Mouse (Mus musculus) lung, postnatal 0 days (tissue): Measurements from ENCODE around the gene Cd3eap. TPM values are rescaled to one million over a fixed set of nuclear protein-coding genes. Genes with fewer than 3 reads are reported as not detected.

ENCODE experiments used
- ATAC-seq: fragments of 200-750 bp; cut with Nextera tagmentation; 2 replicates; pipeline ENCODE4 v1.8.0; 2017; ENCODE audit warnings: moderate library complexity
- DNase-seq: peaks from one replicate; pipeline ENCODE4 v3.0.0-alpha.2; 2016; ENCODE audit warnings: low spot score
- H3K27ac ChIP-seq: fragments of 300-500 bp; sonication (generic); 2 replicates; pipeline ENCODE4 v1.5.1; 2014; ENCODE audit warnings: antibody characterized with exemption, mild to moderate bottlenecking, low read length, mixed read lengths
- H3K27me3 ChIP-seq: fragments of 300-500 bp; sonication (generic); replicated peaks from 2 replicates; pipeline ENCODE4 v1.6.1; 2014; ENCODE audit warnings: low read length, mixed read lengths; ENCODE audit not compliant: insufficient read depth
- H3K36me3 ChIP-seq: fragments of 300-500 bp; sonication (generic); 2 replicates; pipeline ENCODE4 v1.6.1; 2014; ENCODE audit warnings: low read length, mixed read lengths; ENCODE audit not compliant: insufficient read depth
- H3K4me1 ChIP-seq: fragments of 300-500 bp; sonication (generic); 2 replicates; pipeline ENCODE4 v1.6.1; 2014; ENCODE audit warnings: antibody characterized with exemption, low read depth, low read length, mixed read lengths; ENCODE audit not compliant: insufficient read depth
- H3K4me2 ChIP-seq: fragments of 300-500 bp; sonication (generic); replicated peaks from 2 replicates; pipeline ENCODE4 v1.6.1; 2014; ENCODE audit warnings: low read depth, mild to moderate bottlenecking, low read length, moderate library complexity, mixed read lengths
- H3K4me3 ChIP-seq: fragments of 300-500 bp; sonication (generic); 2 replicates; pipeline ENCODE4 v1.5.1; 2014; ENCODE audit warnings: low read depth, low read length
- H3K9ac ChIP-seq: fragments of 300-500 bp; sonication (generic); replicated peaks from 2 replicates; pipeline ENCODE4 v1.6.1; 2014; ENCODE audit warnings: low read depth, mild to moderate bottlenecking
- H3K9me3 ChIP-seq: fragments of 300-500 bp; sonication (generic); 2 replicates; pipeline ENCODE4 v1.6.1; 2016; ENCODE audit warnings: low read length, mixed read lengths
- CTCF ChIP-seq: IDR thresholded peaks from 2 replicates; pipeline ENCODE4 v1.5.1; 2016; ENCODE audit warnings: antibody characterized with exemption, mild to moderate bottlenecking
- EP300 ChIP-seq: IDR thresholded peaks from 2 replicates; pipeline ENCODE4 v1.6.1; 2016; ENCODE audit warnings: antibody characterized with exemption, mild to moderate bottlenecking, control low read depth
- WGBS: fragments of 180-500 bp; shearing (Covaris S2); extraction: QIAGEN DNeasy Blood & Tissue Kit; methylation state at CpG from one replicate; pipeline ENCODE4 v1.1.7; 2014; 5-methylcytosine and 5-hydroxymethylcytosine counted together
- polyA plus RNA-seq: library from polyadenylated mRNA; unstranded; fragments of >200 nt; fragmentation: Nextera tagmentation; extraction: Ambion mirVana; gene quantifications from 2 replicates; pipeline ENCODE4 v1.2.1, GENCODE M21; 2015

Cd3eap gene
- polyA plus RNA-seq, 1 experiment from 2014 or later: 7.6 TPM

DNA sequence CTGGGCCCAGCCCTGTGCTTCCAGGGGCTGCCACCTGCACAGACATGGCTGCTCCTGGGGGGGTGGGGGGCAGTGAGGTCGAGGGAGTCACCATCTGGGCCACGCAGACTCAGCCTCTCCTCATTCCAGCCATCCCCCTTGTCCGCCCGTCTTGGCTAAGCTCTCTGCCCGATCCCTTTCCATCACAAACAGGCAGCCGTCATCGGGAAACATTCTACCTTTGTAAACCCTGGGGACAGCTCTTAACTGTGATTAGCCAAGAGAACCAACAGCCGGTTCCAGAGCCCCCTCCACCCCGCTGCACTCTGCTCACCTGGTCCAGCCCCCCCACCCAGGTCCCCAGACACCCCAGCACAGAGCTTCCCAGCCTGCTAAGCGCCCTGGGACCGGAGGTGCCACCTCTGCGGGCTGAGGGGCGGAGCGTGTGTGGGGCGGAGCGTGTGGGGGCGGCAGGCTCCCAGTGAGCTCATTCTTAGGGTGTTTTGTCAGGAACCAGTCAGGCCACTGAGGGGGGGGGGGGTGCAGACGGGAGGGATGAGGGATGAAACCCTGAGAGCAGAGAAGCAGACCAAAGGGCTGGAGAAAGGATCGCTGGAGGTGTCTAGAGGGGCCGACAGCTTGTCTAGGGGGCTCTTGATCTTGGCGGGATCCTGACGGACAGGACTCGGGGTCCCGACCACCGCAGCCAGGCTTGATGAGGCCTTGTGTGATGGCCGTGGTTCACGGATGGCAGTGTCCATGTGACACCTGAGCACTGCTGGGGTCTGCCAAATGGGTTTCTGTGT is 40.4 kb upstream of the Cd3eap start:
- Histone ChIP-seq H3K36me3 (no peaks in the 10 kb centered on the region), H3K27me3 (0 out of 2 replicates have a peak, but pooled peaks cover 10% of the 10 kb centered on the region), H3K4me3 (peak overlapping the region; percentile 19; the same call in 1 of the 2 replicates), H3K9ac (peak overlapping the region; percentile 32; the same call in 1 of the 2 replicates), H3K27ac (peak overlapping the region; percentile 26; the same call in 1 of the 2 replicates), H3K4me2 (peak overlapping the region; percentile 58), H3K4me1 (no peaks in the 10 kb centered on the region), H3K9me3 (no peaks in the 10 kb centered on the region)
- DNase-seq (peak; percentile 83), ATAC-seq (peak; percentile 80)
- no peak for TF ChIP-seq EP300
- TF ChIP-seq CTCF: no peak
- 2% methylated on average over 26 of the region's 27 CpGs for WGBS

DNA sequence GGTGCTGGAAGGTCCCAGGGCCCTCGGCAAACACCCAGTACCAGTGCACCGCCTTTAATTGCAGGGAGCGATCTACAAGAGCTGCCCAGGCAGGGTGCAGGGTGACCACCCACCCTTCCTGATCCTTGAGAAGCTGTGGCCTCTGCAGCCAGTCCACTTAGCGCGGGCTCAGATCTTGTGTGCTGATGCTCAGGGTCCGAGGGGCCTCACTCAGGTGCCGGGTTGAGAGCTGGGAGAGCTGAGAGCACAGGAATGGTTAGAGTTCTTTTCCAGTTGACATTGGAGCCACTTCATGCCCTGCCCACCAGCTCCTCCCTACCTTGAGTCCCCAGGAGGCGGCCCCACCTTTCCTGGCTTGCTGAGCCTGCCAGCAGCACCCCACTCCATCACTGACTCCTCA is 35.2 kb upstream of the Cd3eap start:
- Histone ChIP-seq H3K27ac (no peak overlapping the region), H3K9me3 (no peaks in the 10 kb centered on the region), H3K4me1 (no peaks in the 10 kb centered on the region), H3K27me3 (no peaks in the 10 kb centered on the region), H3K9ac (no peak overlapping the region), H3K36me3 (0 out of 2 replicates have a peak, but pooled peaks cover 8% of the 10 kb centered on the region), H3K4me3 (no peak overlapping the region), H3K4me2 (no peak overlapping the region)
- peak; percentile 30 for DNase-seq
- peak; percentile 39 for ATAC-seq
- no peak for TF ChIP-seq EP300
- no peak for TF ChIP-seq CTCF
- 53% methylated on average over 8 of the region's 8 CpGs for WGBS

DNA sequence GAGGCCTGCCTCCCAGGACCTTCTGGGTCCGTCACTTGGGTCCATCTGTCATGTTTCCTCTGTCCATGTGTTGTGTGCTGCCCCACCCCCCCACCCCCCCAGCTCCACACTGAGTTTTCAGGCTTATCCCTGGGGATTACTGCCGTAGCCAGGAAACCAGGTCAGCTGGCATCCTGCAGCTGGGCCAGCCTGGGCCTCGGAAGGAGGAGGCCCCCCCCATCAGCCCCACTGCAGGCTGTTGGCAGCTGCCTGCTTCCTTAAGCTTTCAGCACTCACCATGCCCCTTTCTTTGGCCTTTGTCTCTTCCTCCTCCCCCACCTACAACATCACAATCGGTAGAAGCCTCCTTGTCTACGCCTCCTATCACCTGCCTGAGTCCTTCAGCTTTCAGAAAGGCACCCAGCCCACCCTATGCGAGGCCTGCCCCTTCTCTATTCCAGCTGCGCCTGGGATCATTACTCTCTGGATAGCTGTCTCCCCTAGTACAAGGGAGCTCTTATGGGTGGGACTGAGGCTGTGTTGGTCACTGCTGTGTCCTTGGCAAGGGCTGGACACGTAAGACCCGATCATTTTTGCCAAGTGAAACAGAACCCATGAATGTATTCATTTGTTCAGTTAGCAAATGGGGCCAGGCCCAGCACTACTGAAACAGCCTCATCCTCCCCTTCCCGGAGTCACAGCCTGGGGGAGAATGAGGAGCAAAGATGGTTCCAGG is 29.6 kb upstream of the Cd3eap start:
- H3K9ac ChIP-seq: no peak overlapping the region
- H3K4me1 ChIP-seq: no peaks in the 10 kb centered on the region
- no peak for DNase-seq
- TF ChIP-seq CTCF: no peak
- H3K9me3 ChIP-seq: no peaks in the 10 kb centered on the region
- WGBS: 86% methylated on average over 9 of the region's 10 CpGs
- peaks cover 20% of the 10 kb centered on the region for H3K36me3 ChIP-seq
- no peak overlapping the region for H3K4me2 ChIP-seq
- no peak overlapping the region for H3K27ac ChIP-seq
- H3K27me3 ChIP-seq: no peaks in the 10 kb centered on the region
- H3K4me3 ChIP-seq: no peak overlapping the region
- ATAC-seq: no peak

DNA sequence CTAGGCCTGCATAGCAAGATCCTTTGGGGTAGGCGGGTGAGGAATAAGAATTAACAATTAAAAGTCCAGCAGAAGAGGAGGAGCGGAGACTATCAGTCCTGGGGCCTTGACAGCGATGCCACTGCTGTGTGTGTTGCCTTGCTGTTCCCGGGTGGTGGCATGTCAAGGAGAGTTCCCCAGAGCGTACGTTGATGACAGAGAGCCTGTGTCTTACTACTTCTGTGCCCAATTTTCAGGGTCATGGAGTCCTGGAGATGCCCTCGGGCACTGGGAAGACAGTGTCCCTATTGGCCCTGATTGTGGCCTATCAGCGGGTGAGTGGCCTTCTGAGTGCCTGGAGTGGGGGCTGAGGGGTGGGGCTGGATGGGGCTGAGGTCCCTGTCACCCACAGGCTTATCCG is 24.4 kb upstream of the Cd3eap start:
- H3K4me1 ChIP-seq: 0 out of 2 replicates have a peak, but pooled peaks cover 3% of the 10 kb centered on the region
- no peaks in the 10 kb centered on the region for H3K9me3 ChIP-seq
- no peak overlapping the region for H3K4me3 ChIP-seq
- no peak for TF ChIP-seq EP300
- no peak for TF ChIP-seq CTCF
- H3K36me3 ChIP-seq: peaks cover 12% of the 10 kb centered on the region
- ATAC-seq (no peak), DNase-seq (no peak)
- H3K9ac ChIP-seq: no peak overlapping the region
- H3K4me2 ChIP-seq: no peak overlapping the region
- 82% methylated on average over 9 of the region's 9 CpGs for WGBS
- H3K27me3 ChIP-seq: no peaks in the 10 kb centered on the region
- no peak overlapping the region for H3K27ac ChIP-seq

DNA sequence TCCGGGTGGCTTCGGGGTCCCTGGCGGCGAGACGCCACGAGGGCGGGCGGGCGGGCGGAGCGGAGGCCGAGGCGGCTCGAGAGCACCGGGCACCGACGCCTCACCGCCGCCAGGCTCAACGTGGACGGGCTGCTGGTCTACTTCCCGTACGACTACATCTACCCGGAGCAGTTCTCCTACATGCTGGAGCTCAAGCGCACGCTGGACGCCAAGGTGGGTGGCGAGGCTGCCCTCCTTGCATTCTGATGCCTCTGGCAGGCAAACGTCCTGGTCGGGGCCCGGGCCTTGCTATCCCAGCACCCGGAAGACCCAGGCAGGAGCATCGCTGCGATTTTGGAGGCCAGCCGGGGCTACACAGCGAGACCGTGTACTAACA is 22.9 kb upstream of the Cd3eap start:
- peak; percentile 66 for ATAC-seq
- H3K27me3 ChIP-seq: no peaks in the 10 kb centered on the region
- peak overlapping the region; percentile 75 for H3K4me3 ChIP-seq
- 0% methylated on average over 30 of the region's 37 CpGs for WGBS
- H3K36me3 ChIP-seq: peaks cover 9% of the 10 kb centered on the region
- no peaks in the 10 kb centered on the region for H3K9me3 ChIP-seq
- no peak for TF ChIP-seq EP300
- no peak; the same call in 1 of the 2 replicates for TF ChIP-seq CTCF
- 0 out of 2 replicates have a peak, but pooled peaks cover 3% of the 10 kb centered on the region for H3K4me1 ChIP-seq
- peak; percentile 55 for DNase-seq
- peak overlapping the region; percentile 73 for H3K9ac ChIP-seq
- no peak overlapping the region for H3K27ac ChIP-seq
- peak overlapping the region; percentile 88 for H3K4me2 ChIP-seq

DNA sequence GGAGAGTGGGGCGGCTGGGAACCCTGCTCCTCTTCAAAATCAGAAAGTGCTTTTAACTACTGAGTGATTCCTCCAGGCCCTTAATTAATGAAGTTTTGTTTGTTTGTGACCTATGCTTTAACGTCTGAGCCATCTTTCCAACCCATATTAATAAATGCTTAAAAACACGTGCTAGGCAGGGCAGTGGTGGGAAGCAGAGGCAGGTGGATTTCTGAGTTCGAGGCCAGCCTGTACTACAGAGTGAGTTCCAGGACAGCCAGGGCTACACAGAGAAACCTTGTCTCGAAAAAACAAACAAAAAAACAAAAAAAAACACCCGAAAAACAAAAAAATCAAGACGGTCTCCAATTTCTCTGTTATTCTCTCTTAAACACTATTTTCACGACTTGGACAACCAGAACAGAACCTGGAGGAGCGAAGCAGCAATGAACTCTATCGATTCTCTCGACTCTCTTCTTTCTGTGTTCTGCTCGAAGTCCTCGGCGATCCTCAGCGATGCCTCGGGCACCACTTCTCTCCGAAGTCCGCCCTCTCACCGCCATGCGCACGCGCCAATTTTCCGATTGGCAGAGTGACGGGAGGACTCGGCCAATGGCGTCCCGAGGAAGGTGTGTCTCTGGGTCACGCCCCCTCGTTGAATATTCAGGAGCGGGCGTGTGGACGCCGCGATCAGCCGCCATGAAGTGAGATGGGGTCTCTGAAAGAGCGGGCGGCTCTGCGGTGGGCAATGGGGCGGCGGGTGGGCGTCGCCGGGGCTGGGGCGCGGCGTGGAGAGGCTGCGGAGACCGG is 22.3 kb upstream of the Cd3eap start, which contains the start of gene Ercc2:
Ercc2 (plus strand) TSS at position 634 of the 789 bp plus-strand sequence.
- ATAC-seq (peak; percentile 97), DNase-seq (peak; percentile 99)
- H3K4me1 ChIP-seq: 0 out of 2 replicates have a peak, but pooled peaks cover 3% of the 10 kb centered on the region
- H3K9ac ChIP-seq: peak within 1 kb of the TSS; percentile 73
- 6% methylated on average over 44 of the region's 48 CpGs for WGBS
- TF ChIP-seq EP300 (no peak), CTCF (no peak)
- no peaks in the 10 kb centered on the region for H3K27me3 ChIP-seq
- H3K27ac ChIP-seq: no peak within 1 kb of the TSS
- peaks cover 4% of the 10 kb centered on the region for H3K36me3 ChIP-seq
- peak within 1 kb of the TSS; percentile 75 for H3K4me3 ChIP-seq
- no peaks in the 10 kb centered on the region for H3K9me3 ChIP-seq
- H3K4me2 ChIP-seq: peak within 1 kb of the TSS; percentile 88
